Mouse (Mus musculus) liver, embryonic 14.5 days (tissue): Measurements from ENCODE around the gene Qtrt1. TPM values are rescaled to one million over a fixed set of nuclear protein-coding genes. Genes with fewer than 3 reads are reported as not detected.

Source experiments
- ATAC-seq: fragments of 200-750 bp; cut with Nextera tagmentation; 2 replicates; pipeline ENCODE4 v1.8.0; 2017; ENCODE audit warnings: moderate number of reproducible peaks, mild to moderate bottlenecking, moderate library complexity; ENCODE audit not compliant: insufficient read depth
- DNase-seq, 3 experiments: peaks; one replicate each; pipeline ENCODE4 v3.0.0-alpha.2; 2012 to 2013; ENCODE audit warnings: low read depth in 3 of 3, low spot score in 3 of 3
- H3K27ac ChIP-seq: fragments of 300-500 bp; sonication (generic); 2 replicates; pipeline ENCODE4 v1.5.1; 2014; ENCODE audit warnings: moderate library complexity, mild to moderate bottlenecking, control low read depth, inconsistent platforms
- H3K27me3 ChIP-seq: fragments of 300-500 bp; sonication (generic); 2 replicates; pipeline ENCODE4 v1.6.1; 2014; ENCODE audit warnings: mild to moderate bottlenecking, low read length, moderate library complexity; ENCODE audit not compliant: control insufficient read depth, insufficient read depth
- H3K36me3 ChIP-seq: fragments of 300-500 bp; sonication (generic); replicated peaks from 2 replicates; pipeline ENCODE4 v1.6.1; 2014; ENCODE audit warnings: low read depth; ENCODE audit not compliant: control insufficient read depth, insufficient read depth
- H3K4me1 ChIP-seq, 2 experiments: fragments of 200-500 bp in 1 of 2; fragments of 300-500 bp in 1 of 2; sonication (generic) in 1 of 2; replicated peaks; 2 replicates each; pipeline ENCODE4 v1.6.1; 2012 to 2014; ENCODE audit warnings: antibody characterized with exemption in 1 of 2, inconsistent platforms in 1 of 2, low read length in 1 of 2; ENCODE audit not compliant: control insufficient read depth in 2 of 2, insufficient read depth in 2 of 2
- H3K4me2 ChIP-seq: fragments of 300-500 bp; sonication (generic); 2 replicates; pipeline ENCODE4 v1.6.1; 2014; ENCODE audit warnings: low read depth, mild to moderate bottlenecking, control low read depth, moderate library complexity
- H3K4me3 ChIP-seq, 2 experiments: fragments of 200-500 bp in 1 of 2; fragments of 300-500 bp in 1 of 2; sonication (generic) in 1 of 2; 2 replicates each; pipeline ENCODE4 v1.5.1; 2012 to 2014; ENCODE audit warnings: low read depth in 2 of 2, low read length in 2 of 2, mild to moderate bottlenecking in 2 of 2, control low read depth in 1 of 2, inconsistent platforms in 1 of 2, moderate library complexity in 1 of 2; ENCODE audit not compliant: insufficient read depth in 1 of 2
- H3K9ac ChIP-seq: fragments of 300-500 bp; sonication (generic); replicated peaks from 2 replicates; pipeline ENCODE4 v1.6.1; 2014; ENCODE audit warnings: mild to moderate bottlenecking, control low read depth, moderate library complexity
- H3K9me3 ChIP-seq: fragments of 300-500 bp; sonication (generic); 2 replicates; pipeline ENCODE4 v1.6.1; 2016; ENCODE audit warnings: low read length, mixed read lengths; ENCODE audit not compliant: control insufficient read depth
- CTCF ChIP-seq: IDR thresholded peaks from 2 replicates; pipeline ENCODE4 v1.5.1; 2016; ENCODE audit warnings: antibody characterized with exemption, low read depth, control low read depth
- EP300 ChIP-seq: IDR thresholded peaks from 2 replicates; pipeline ENCODE4 v1.6.1; 2016; ENCODE audit warnings: antibody characterized with exemption, low read depth
- WGBS: fragments of 180-500 bp; shearing (Covaris S2); extraction: QIAGEN DNeasy Blood & Tissue Kit; methylation state at CpG from one replicate; pipeline ENCODE4 v1.1.7; 2014; ENCODE audit not compliant: insufficient replicate concordance; 5-methylcytosine and 5-hydroxymethylcytosine counted together
- polyA plus RNA-seq, 2 experiments: library from polyadenylated mRNA; depleted of rRNA in 1 of 2; stranded (reverse) in 1 of 2; unstranded in 1 of 2; fragments of >200 nt; fragmentation: Nextera tagmentation in 1 of 2; extraction: Ambion mirVana in 1 of 2; gene quantifications; 2 replicates each; pipeline versions ENCODE4 v1.2.1 to v1.2.3; 2012 to 2014

Qtrt1 gene
- polyA plus RNA-seq, 2 experiments: 20.0 to 25.4 TPM

- Histone ChIP-seq H3K4me1 (peaks cover 12 to 30% of the 10 kb centered on the region in 2 experiments), H3K4me3 (no peak overlapping the region), H3K27ac (no peak overlapping the region), H3K27me3 (no peaks in the 10 kb centered on the region), H3K36me3 (no peaks in the 10 kb centered on the region; the same call in 1 of the 2 replicates), H3K4me2 (no peak overlapping the region), H3K9ac (no peak overlapping the region), H3K9me3 (no peaks in the 10 kb centered on the region)
- no peak for TF ChIP-seq EP300
- no peak for TF ChIP-seq CTCF
- ATAC-seq (no peak), DNase-seq (no peak)
- WGBS: 56% methylated on average over 3 of the region's 3 CpGs
Measured at GRCm38 (mm10) chr9:21438219-21438618, 26.6 kb downstream of the Qtrt1 start.

GRCm38 (mm10) chr9:21439456-21439855, 27.8 kb downstream of the Qtrt1 start:
- WGBS: 64% methylated on average over 3 of the region's 3 CpGs

GRCm38 (mm10) chr9:21439914-21440313, 28.3 kb downstream of the Qtrt1 start:
- Histone ChIP-seq H3K4me3 (no peak overlapping the region), H3K36me3 (no peaks in the 10 kb centered on the region; the same call in none of the 2 replicates), H3K9me3 (no peaks in the 10 kb centered on the region), H3K4me2 (no peak overlapping the region), H3K27ac (no peak overlapping the region), H3K4me1 (peaks cover 12 to 30% of the 10 kb centered on the region in 2 experiments), H3K27me3 (no peaks in the 10 kb centered on the region), H3K9ac (no peak overlapping the region)
- DNase-seq (no peak), ATAC-seq (no peak)
- WGBS: 88% methylated on average over 2 of the region's 2 CpGs
- no peak for TF ChIP-seq CTCF
- no peak for TF ChIP-seq EP300

More at GRCm38 (mm10) chr9:21439456-21439855, 27.8 kb downstream of the Qtrt1 start:
- ATAC-seq (no peak), DNase-seq (no peak)
- no peak for TF ChIP-seq EP300
- TF ChIP-seq CTCF: no peak
- no peaks in the 10 kb centered on the region for H3K9me3 ChIP-seq
- H3K4me3 ChIP-seq: no peak overlapping the region
- H3K27me3 ChIP-seq: no peaks in the 10 kb centered on the region
- no peak overlapping the region for H3K27ac ChIP-seq
- no peaks in the 10 kb centered on the region; the same call in 1 of the 2 replicates for H3K36me3 ChIP-seq
- no peak overlapping the region for H3K9ac ChIP-seq
- H3K4me2 ChIP-seq: no peak overlapping the region
- H3K4me1 ChIP-seq: peaks cover 12 to 30% of the 10 kb centered on the region in 2 experiments

- TF ChIP-seq EP300 (no peak), CTCF (no peak)
- H3K27me3 ChIP-seq: no peaks in the 10 kb centered on the region
- ATAC-seq: no peak
- no peak overlapping the region for H3K4me3 ChIP-seq
- no peak for DNase-seq
- H3K9ac ChIP-seq: no peak overlapping the region
- no peaks in the 10 kb centered on the region for H3K9me3 ChIP-seq
- peaks cover 12 to 28% of the 10 kb centered on the region in 2 experiments for H3K4me1 ChIP-seq
- no peak overlapping the region for H3K4me2 ChIP-seq
- no peak overlapping the region for H3K27ac ChIP-seq
- H3K36me3 ChIP-seq: peaks cover 2% of the 10 kb centered on the region; the same call in 1 of the 2 replicates
Measured at GRCm38 (mm10) chr9:21440387-21440786, 28.8 kb downstream of the Qtrt1 start.

- DNase-seq (no peak), ATAC-seq (no peak)
- H3K27ac ChIP-seq: no peak overlapping the region
- H3K4me2 ChIP-seq: no peak overlapping the region
- peaks cover 3% of the 10 kb centered on the region; the same call in 1 of the 2 replicates for H3K36me3 ChIP-seq
- no peak overlapping the region for H3K9ac ChIP-seq
- TF ChIP-seq EP300: no peak
- no peak for TF ChIP-seq CTCF
- H3K9me3 ChIP-seq: no peaks in the 10 kb centered on the region
- peaks cover 0 to 5% of the 10 kb centered on the region in 2 experiments; a peak in 2 of 4 replicates for H3K4me1 ChIP-seq
- H3K27me3 ChIP-seq: no peaks in the 10 kb centered on the region
- WGBS: 83% methylated on average over 8 of the region's 8 CpGs
- H3K4me3 ChIP-seq: no peak overlapping the region
Measured at GRCm38 (mm10) chr9:21443853-21444252, 32.2 kb downstream of the Qtrt1 start.
